Mouse (Mus musculus) hindbrain, embryonic 10.5 days (tissue): ENCODE measurements around the gene Nid1. TPM values are rescaled to one million over a fixed set of nuclear protein-coding genes. Genes with fewer than 3 reads are reported as not detected.

ENCODE experiments used
- polyA plus RNA-seq: library from polyadenylated mRNA; unstranded; fragments of >200 nt; fragmentation: Nextera tagmentation; extraction: Ambion mirVana; gene quantifications from 2 replicates; pipeline ENCODE4 v1.2.1, GENCODE M21; 2016

Gene Nid1
- polyA plus RNA-seq, 1 experiment from 2014 or later = 43.9 TPM

Other genes starting within 250 kb of the Nid1 start
- 29.3 and 29.5 TPM in 2 replicates for gene Gpr137b, start 43.5 kb upstream of the Nid1 start, polyA plus RNA-seq
- gene Lyst, start 152.8 kb downstream of the Nid1 start, polyA plus RNA-seq = 3.3 and 4.0 TPM in 2 replicates